Mouse (Mus musculus) CH12.LX (cell line): Measurements from ENCODE around the gene Fgf11. TPM values are rescaled to one million over a fixed set of nuclear protein-coding genes. Genes with fewer than 3 reads are reported as not detected.

ENCODE experiments used
- DNase-seq: peaks from one replicate; pipeline ENCODE4 v3.0.0-alpha.2; 2013; ENCODE audit errors: extremely low read depth
- H3K27ac ChIP-seq: 2 replicates; pipeline ENCODE4 v1.5.1; 2012; ENCODE audit warnings: low read depth, mild to moderate bottlenecking, control low read depth, moderate library complexity; ENCODE audit not compliant: insufficient read depth
- H3K27me3 ChIP-seq: replicated peaks from 2 replicates; pipeline ENCODE3; 2012; ENCODE audit warnings: inconsistent platforms
- H3K36me3 ChIP-seq, 2 experiments: replicated peaks in 1 of 2; 2 replicates each; pipeline versions ENCODE3 to v1.6.1; 2012; ENCODE audit warnings: inconsistent platforms in 1 of 2, low read length in 1 of 2, mild to moderate bottlenecking in 1 of 2, mixed read lengths in 1 of 2, moderate library complexity in 1 of 2; ENCODE audit not compliant: control insufficient read depth in 1 of 2, insufficient read depth in 1 of 2
- H3K4me1 ChIP-seq, 2 experiments: 2 replicates each; pipeline ENCODE4 v1.6.1; 2012; ENCODE audit warnings: inconsistent platforms in 1 of 2, moderate library complexity in 1 of 2; ENCODE audit not compliant: insufficient read depth in 2 of 2, control insufficient read depth in 1 of 2
- H3K4me2 ChIP-seq: 2 replicates; pipeline ENCODE4 v1.6.1; 2012; ENCODE audit warnings: low read depth, mild to moderate bottlenecking, control low read depth; ENCODE audit not compliant: poor library complexity, insufficient read depth, severe bottlenecking
- H3K4me3 ChIP-seq, 3 experiments: fragments of 150-350 bp in 1 of 3; sonication (generic) in 1 of 3; replicated peaks in 1 of 3; 2 replicates each; pipeline versions ENCODE3 to v1.5.1; 2011 to 2012; ENCODE audit warnings: low read depth in 2 of 3, low read length in 2 of 3, mild to moderate bottlenecking in 2 of 3, moderate library complexity in 2 of 3, control low read depth in 1 of 3, improper control_type of control experiment in 1 of 3, inconsistent platforms in 1 of 3, mixed read lengths in 1 of 3; ENCODE audit not compliant: poor library complexity in 1 of 3
- H3K79me2 ChIP-seq: replicated peaks from 2 replicates; pipeline ENCODE4 v1.6.1; 2012; ENCODE audit warnings: mild to moderate bottlenecking, moderate library complexity; ENCODE audit not compliant: control insufficient read depth, poor library complexity, insufficient read depth, severe bottlenecking; ENCODE audit errors: extremely low read depth
- H3K9ac ChIP-seq: 2 replicates; pipeline ENCODE4 v1.6.1; 2012; ENCODE audit warnings: low read depth, mild to moderate bottlenecking, control low read depth, moderate library complexity; ENCODE audit not compliant: insufficient read depth
- H3K9me3 ChIP-seq: replicated peaks from 2 replicates; pipeline ENCODE3; 2012; ENCODE audit warnings: low read length, inconsistent platforms, mixed read lengths
- BHLHE40 ChIP-seq: IDR thresholded peaks from 2 replicates; pipeline ENCODE4 v1.6.1; 2011; ENCODE audit warnings: mild to moderate bottlenecking, low read depth, low read length, improper control_type of control experiment
- CTCF ChIP-seq, 2 experiments: IDR thresholded peaks in 1 of 2; conservative IDR thresholded peaks in 1 of 2; 2 replicates each; pipeline ENCODE4 v1.5.1; 2011 to 2012; ENCODE audit warnings: low read depth in 2 of 2, low read length in 2 of 2, improper control_type of control experiment in 1 of 2, inconsistent platforms in 1 of 2, mild to moderate bottlenecking in 1 of 2, moderate library complexity in 1 of 2
- E2F4 ChIP-seq: IDR thresholded peaks from 2 replicates; pipeline ENCODE4 v1.6.1; 2011; ENCODE audit warnings: low read depth, low read length, improper control_type of control experiment; ENCODE audit not compliant: insufficient replicate concordance
- ELF1 ChIP-seq: IDR thresholded peaks from 2 replicates; pipeline ENCODE4 v1.6.1; 2014; ENCODE audit warnings: low read depth, mild to moderate bottlenecking, inconsistent platforms, low read length, improper control_type of control experiment
- EP300 ChIP-seq: IDR thresholded peaks from 2 replicates; pipeline ENCODE4 v1.6.1; 2011; ENCODE audit warnings: low read length, improper control_type of control experiment
- HCFC1 ChIP-seq: IDR thresholded peaks from 2 replicates; pipeline ENCODE4 v1.6.1; 2012; ENCODE audit warnings: low read depth, mild to moderate bottlenecking, inconsistent platforms, low read length, improper control_type of control experiment
- MAFK ChIP-seq: IDR thresholded peaks from 2 replicates; pipeline ENCODE4 v1.6.1; 2011; ENCODE audit warnings: low read length, improper control_type of control experiment; ENCODE audit not compliant: insufficient replicate concordance
- MAX ChIP-seq: IDR thresholded peaks from 2 replicates; pipeline ENCODE4 v1.6.1; 2011; ENCODE audit warnings: low read length, improper control_type of control experiment
- MAZ ChIP-seq: IDR thresholded peaks from 2 replicates; pipeline ENCODE4 v1.6.1; 2012; ENCODE audit warnings: low read depth, mild to moderate bottlenecking, inconsistent platforms, low read length, improper control_type of control experiment, moderate library complexity
- MEF2A ChIP-seq: IDR thresholded peaks from 2 replicates; pipeline ENCODE4 v1.6.1; 2014; ENCODE audit warnings: low read depth, mild to moderate bottlenecking, inconsistent platforms, low read length, improper control_type of control experiment, borderline replicate concordance
- MXI1 ChIP-seq: IDR thresholded peaks from 2 replicates; pipeline ENCODE4 v1.6.1; 2011; ENCODE audit warnings: mild to moderate bottlenecking, low read depth, low read length, improper control_type of control experiment
- MYC ChIP-seq: IDR thresholded peaks from 2 replicates; pipeline ENCODE4 v1.6.1; 2011; ENCODE audit warnings: low read depth, mild to moderate bottlenecking, improper control_type of control experiment, low read length
- NELFE ChIP-seq: IDR thresholded peaks from 2 replicates; pipeline ENCODE4 v1.6.1; 2011; ENCODE audit warnings: low read depth, low read length, improper control_type of control experiment
- NRF1 ChIP-seq: IDR thresholded peaks from 2 replicates; pipeline ENCODE4 v1.6.1; 2014; ENCODE audit warnings: low read depth, mild to moderate bottlenecking, inconsistent platforms, low read length, improper control_type of control experiment, moderate library complexity
- PAX5 ChIP-seq: IDR thresholded peaks from 2 replicates; pipeline ENCODE4 v1.6.1; 2012; ENCODE audit warnings: low read length, inconsistent platforms, mixed read lengths
- POLR2A ChIP-seq: IDR thresholded peaks from 2 replicates; pipeline ENCODE4 v1.6.1; 2011; ENCODE audit warnings: low read depth, mild to moderate bottlenecking, improper control_type of control experiment, low read length
- RAD21 ChIP-seq: IDR thresholded peaks from 2 replicates; pipeline ENCODE4 v1.6.1; 2011; ENCODE audit warnings: low read depth, mild to moderate bottlenecking, low read length, improper control_type of control experiment, moderate library complexity
- RCOR1 ChIP-seq: conservative IDR thresholded peaks from 2 replicates; pipeline ENCODE4 v1.6.1; 2012; ENCODE audit warnings: low read depth, mild to moderate bottlenecking, inconsistent platforms, low read length, improper control_type of control experiment
- SIN3A ChIP-seq: IDR thresholded peaks from 2 replicates; pipeline ENCODE4 v1.6.1; 2012; ENCODE audit warnings: low read length, improper control_type of control experiment, inconsistent platforms
- SMC3 ChIP-seq: IDR thresholded peaks from 2 replicates; pipeline ENCODE4 v1.6.1; 2011; ENCODE audit warnings: low read depth, low read length, improper control_type of control experiment
- TBP ChIP-seq: conservative IDR thresholded peaks from 2 replicates; pipeline ENCODE4 v1.6.1; 2011; ENCODE audit warnings: low read depth, low read length, improper control_type of control experiment
- TCF12 ChIP-seq: IDR thresholded peaks from 2 replicates; pipeline ENCODE4 v1.6.1; 2014; ENCODE audit warnings: low read depth, mild to moderate bottlenecking, inconsistent platforms, low read length, improper control_type of control experiment
- UBTF ChIP-seq: IDR thresholded peaks from 2 replicates; pipeline ENCODE4 v1.6.1; 2012; ENCODE audit warnings: low read depth, mild to moderate bottlenecking, inconsistent platforms, low read length, improper control_type of control experiment, moderate library complexity
- ZC3H11A ChIP-seq: IDR thresholded peaks from 2 replicates; pipeline ENCODE4 v1.6.1; 2012; ENCODE audit warnings: low read depth, mild to moderate bottlenecking, inconsistent platforms, low read length, improper control_type of control experiment
- ZKSCAN1 ChIP-seq: IDR thresholded peaks from 2 replicates; pipeline ENCODE4 v1.6.1; 2012; ENCODE audit warnings: low read depth, inconsistent platforms, low read length, improper control_type of control experiment, borderline replicate concordance
- ZMIZ1 ChIP-seq: IDR thresholded peaks from 2 replicates; pipeline ENCODE4 v1.6.1; 2012; ENCODE audit warnings: low read depth, mild to moderate bottlenecking, inconsistent platforms, low read length, improper control_type of control experiment
- dilution Hi-C: fragments of 300-500 bp; cut with MboI; formaldehyde crosslinking; loops from 2 replicates; pipeline ENCODE4 v1.14.3; 2020; ENCODE audit warnings: low sequenced_read_pairs; ENCODE audit not compliant: extremely low pct_unique_long_range_greater_than_20kb, extremely low pct_ligation_motif_present
- in situ Hi-C: fragments of 300-500 bp; cut with MboI; formaldehyde crosslinking; loops from 3 replicates; pipeline ENCODE4 v1.14.3; 2019; ENCODE audit warnings: low sequenced_read_pairs, low pct_ligation_motif_present, low pct_unique_long_range_greater_than_20kb, mixed read lengths
- polyA plus RNA-seq: library from polyadenylated mRNA; unstranded; fragments of >175 nt; gene quantifications from 2 replicates; pipeline ENCODE4 v1.2.1, GENCODE M21; 2012; ENCODE audit warnings: low read depth; ENCODE audit not compliant: insufficient read length
- total RNA-seq, 2 experiments: library from RNA; depleted of rRNA; stranded (reverse); fragments of 300-350 nt in 1 of 2; fragments of >200 nt in 1 of 2; gene quantifications; 2 replicates each; pipeline ENCODE4 v1.2.3; 2012 to 2014

The Fgf11 gene
- total and polyA plus RNA-seq, 3 experiments: 0.93 to 3.9 (median 1.8) TPM

- Histone ChIP-seq H3K36me3 (no peaks in the 10 kb centered on the region), H3K4me3 (peak overlapping the region; percentile 11 to 39 (median 31)), H3K4me2 (peak overlapping the region; percentile 72), H3K9ac (peak overlapping the region; percentile 2; the same call in 1 of the 2 replicates), H3K4me1 (peaks cover 11 to 38% of the 10 kb centered on the region in 2 experiments), H3K9me3 (peaks cover 24% of the 10 kb centered on the region), H3K27me3 (peaks cover 50% of the 10 kb centered on the region), H3K27ac (no peak overlapping the region), H3K79me2 (no peaks in the 10 kb centered on the region)
- DNase-seq: peak; percentile 72
- in situ Hi-C loops: loop anchor here (5.0 kb wide), 1 partner anchor 73 kb away; the partner anchor contains the start of gene Tmem95
- dilution Hi-C loops: no loop called here
- TF ChIP-seq UBTF: peak; percentile 99
- no peak for TF ChIP-seq PAX5
- TF ChIP-seq RAD21: peak; percentile 87
- TF ChIP-seq ZC3H11A: peak; percentile 49
- no peak for TF ChIP-seq ZKSCAN1
- TF ChIP-seq MAZ: no peak; the same call in 1 of the 2 replicates
- peak; percentile 53; the same call in 1 of the 2 replicates for TF ChIP-seq NELFE
- TF ChIP-seq POLR2A: peak; percentile 57
- peak; percentile 58; the same call in 1 of the 2 replicates for TF ChIP-seq NRF1
- peak; percentile 60 for TF ChIP-seq SIN3A
- TF ChIP-seq HCFC1: peak; percentile 43
- peak; percentile 49 for TF ChIP-seq ELF1
- TF ChIP-seq E2F4: no peak
- peak; percentile 84; the same call in 1 of the 2 replicates for TF ChIP-seq MYC
- peak; percentile 95 for TF ChIP-seq SMC3
- peak in 1 of 2 experiments; percentile 98; a peak in 2 of 4 replicates for TF ChIP-seq CTCF (conservative IDR thresholded peaks at IDR 0.05 in 1 of 2, IDR thresholded peaks at IDR 0.05 in 1 of 2; ENCODE audit: low read depth in 2 of 2, low read length in 2 of 2)
- peak; percentile 89 for TF ChIP-seq MAX
- TF ChIP-seq TCF12: peak; percentile 63
- TF ChIP-seq MAFK: peak; percentile 20; the same call in 1 of the 2 replicates
- peak; percentile 80; the same call in 1 of the 2 replicates for TF ChIP-seq MEF2A
- 0 out of 2 replicates have a peak, but pooled peaks have one; percentile 43 for TF ChIP-seq ZMIZ1
- 0 out of 2 replicates have a peak, but pooled peaks have one; percentile 29 for TF ChIP-seq RCOR1
- TF ChIP-seq BHLHE40: peak; percentile 53; the same call in 1 of the 2 replicates
- TF ChIP-seq TBP: no peak
- no peak for TF ChIP-seq EP300
- peak; percentile 88 for TF ChIP-seq MXI1
Observed at GRCm38 (mm10) chr11:69803786-69804651, 2.4 kb upstream of the Fgf11 start.
